Mouse (Mus musculus): Measurements from ENCODE around the gene Oaz3.
A peak's percentile ranks its signal among the peaks of the same experiment; 100 is the strongest.

Oaz3 gene

GRCm38 (mm10) chr3:94386671-94387070, 57.0 kb downstream of the Oaz3 start:
- DNase-seq: no peak

GRCm38 (mm10) chr3:94383476-94383875, 60.2 kb downstream of the Oaz3 start:
- DNase-seq: peak; percentile 20 to 55
